Mouse (Mus musculus) spleen, postnatal 10 days (tissue): ENCODE measurements at regions not wholly inside any gene's neighbourhood (a gene's known extent, or its start where the extent isn't known, plus 50 kb on each side); places are given as distances from the start of the nearest gene placed in this dataset.

Experiments
- DNase-seq, 2 experiments: peaks; one replicate each; pipeline ENCODE4 v3.0.0; 2021 to 2022; ENCODE audit warnings: low spot score in 2 of 2

DNA sequence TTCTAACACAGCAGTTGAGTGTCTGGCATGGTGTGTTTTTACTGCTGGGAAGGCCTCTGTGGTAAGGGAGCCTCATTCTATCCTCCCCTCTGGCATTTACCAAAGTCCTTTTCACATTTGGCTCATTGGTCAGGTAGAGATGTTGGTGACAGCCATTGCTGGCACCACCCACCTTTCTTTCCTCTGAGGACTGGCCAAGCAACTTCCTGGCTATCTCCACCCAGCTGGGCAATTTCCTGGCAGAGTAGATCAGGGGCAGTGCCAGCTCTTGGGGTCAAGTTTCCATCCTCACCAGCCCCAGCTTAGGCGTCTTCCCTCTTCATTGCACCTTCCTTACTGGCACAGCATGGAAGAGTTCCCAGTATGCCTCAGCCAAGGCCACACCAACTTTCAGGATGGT, 372.5 kb upstream of the Kif2a start:
- no peak for DNase-seq

- DNase-seq, result no peak
These were observed 367.7 kb upstream of the Kif2a start for GRCm38 (mm10) chr13:107389535-107390150.

DNA sequence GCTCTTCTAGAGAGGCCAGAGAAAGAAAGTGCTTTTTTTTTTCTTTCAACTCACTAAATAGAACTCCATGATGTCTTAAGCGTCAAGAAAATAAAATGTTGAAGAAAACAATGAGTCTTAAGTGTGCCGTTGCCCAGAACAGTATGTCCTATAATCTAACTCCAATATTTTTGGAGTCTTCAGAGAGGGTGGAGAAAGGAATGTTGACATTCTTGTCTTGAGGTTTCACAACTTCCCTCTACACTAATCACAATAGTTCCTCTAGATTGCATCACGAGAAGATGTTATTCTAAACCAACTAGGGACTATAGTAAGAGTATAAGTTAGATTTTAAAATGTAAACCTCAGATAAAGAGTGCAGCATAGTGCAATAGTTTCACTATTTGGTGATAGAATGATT, 367.1 kb upstream of the Kif2a start:
- DNase-seq, result no peak

GRCm38 (mm10) chr13:107378076-107378475, 356.1 kb upstream of the Kif2a start:
- DNase-seq, result no peak

- DNase-seq, result no peak
These were observed 350.7 kb upstream of the Kif2a start for GRCm38 (mm10) chr13:107372666-107373065.

DNA sequence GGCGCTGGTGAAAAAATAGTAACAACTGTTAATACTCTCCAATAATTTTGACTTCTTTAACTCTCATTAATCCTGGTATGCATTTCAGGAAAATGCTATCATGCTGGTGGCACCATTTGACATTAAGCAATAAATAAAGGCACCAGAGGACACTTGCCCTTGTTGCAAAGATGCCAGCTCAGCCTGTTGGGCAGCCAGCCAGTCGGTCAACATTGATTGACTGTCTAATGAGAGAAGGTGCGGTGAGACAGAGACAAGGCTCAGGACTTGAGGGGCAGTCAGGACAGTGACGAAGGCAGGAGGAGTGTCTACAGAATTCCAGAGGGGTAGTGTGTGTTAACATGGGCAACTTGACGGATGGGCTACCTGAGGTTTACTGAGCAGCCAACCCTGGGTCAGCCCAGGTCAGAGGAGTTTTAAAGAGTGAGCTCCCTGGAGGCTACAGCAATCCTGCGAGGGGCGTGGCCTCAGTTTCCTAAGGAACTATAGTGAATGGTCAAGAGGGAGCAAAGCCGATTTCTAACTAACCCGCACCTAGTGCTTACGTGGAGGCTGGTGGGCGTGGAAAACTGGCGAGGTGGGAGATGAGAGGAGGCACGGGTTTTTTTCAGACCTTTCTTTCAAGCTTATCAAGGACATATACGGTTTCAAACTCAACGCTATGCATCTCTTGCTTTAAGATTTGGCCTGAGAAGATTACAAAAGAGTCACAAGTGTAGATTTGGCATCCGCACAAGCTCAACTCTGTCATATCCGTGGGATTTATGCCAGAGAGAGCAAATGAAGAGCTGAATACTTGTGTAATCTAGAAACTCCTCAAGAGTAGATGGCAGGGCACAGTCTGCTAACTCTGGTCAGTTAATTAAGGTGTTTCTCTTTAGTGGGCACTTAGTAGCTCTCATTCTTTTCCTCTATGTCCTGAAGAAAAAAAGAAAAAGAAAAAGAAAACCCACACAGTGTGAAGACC, 350.0 kb upstream of the Kif2a start:
- no peak for DNase-seq

GRCm38 (mm10) chr13:107367639-107368038, 345.7 kb upstream of the Kif2a start:
- no peak for DNase-seq

- DNase-seq, result no peak
These were observed 343.8 kb upstream of the Kif2a start for GRCm38 (mm10) chr13:107365766-107366165.

GRCm38 (mm10) chr13:107365241-107365640, 343.3 kb upstream of the Kif2a start:
- DNase-seq, result no peak

DNA sequence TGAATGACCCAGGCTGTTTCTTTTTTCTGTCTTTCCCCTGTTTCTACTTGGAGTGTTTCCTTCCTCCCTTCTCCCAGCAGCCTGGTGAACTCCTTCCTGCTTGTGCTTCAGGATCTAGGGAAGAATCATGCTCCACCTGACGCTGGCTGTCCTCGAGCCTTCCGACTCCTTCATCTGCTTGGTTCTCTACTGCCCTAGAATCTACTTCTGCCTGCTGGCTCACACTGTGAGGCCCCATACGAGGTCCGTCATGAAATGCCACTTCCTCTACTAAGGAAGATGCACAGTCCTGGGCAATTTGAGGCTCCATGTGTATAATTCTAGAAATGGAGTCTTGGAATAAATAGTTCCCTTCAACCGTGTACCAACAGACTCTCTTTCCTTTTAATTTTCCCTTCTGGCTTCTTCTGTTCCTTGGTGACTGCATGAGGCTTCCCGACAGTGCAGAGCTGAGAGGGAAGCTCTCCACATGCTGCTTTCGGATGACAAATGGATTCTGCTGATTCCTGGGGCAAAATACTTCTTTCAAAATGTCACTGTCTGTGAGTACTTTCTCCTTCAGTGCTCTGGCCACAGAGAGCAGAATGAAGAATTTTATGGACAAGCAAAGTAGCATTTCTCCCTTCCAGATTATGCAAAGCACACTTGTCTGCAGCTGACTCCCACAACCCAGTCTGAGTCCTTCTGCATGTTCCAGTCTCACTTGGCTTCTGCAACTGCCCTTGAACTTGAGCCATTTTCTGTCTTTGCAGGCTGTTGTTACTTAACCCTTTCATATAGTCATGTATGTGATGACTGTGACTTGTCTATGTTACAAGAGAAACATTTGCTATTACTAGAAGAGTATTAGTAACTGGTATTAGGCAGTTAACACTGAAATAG, 341.1 kb upstream of the Kif2a start:
- DNase-seq, result no peak

DNA sequence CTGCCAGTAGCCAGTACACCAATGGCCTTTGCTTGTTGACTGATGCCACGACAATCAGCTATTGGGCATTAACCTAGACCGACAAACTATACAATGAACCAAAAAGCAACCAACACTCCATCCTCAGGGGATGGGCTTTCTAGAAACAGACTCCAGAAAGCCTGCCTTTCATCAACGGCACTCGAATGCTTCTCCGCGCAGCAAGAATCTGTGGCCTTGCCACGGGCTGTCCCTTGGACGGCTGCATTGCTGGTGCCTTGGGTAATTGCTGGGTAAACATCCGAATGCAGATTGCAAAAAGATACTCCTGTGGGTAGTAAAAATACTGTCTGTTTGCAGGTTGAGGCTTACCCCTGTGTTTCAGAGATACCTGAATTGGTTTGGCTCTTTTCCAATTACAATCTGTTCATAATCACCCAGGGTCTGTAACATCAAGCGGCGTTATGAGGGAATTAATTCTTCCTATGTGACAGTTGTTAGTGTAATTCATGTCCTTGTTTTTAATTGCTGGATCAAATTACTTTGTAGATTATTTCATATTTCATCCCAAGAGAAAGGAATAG, 319.0 kb upstream of the Kif2a start:
- DNase-seq, result no peak

- no peak for DNase-seq
These were observed 316.2 kb upstream of the Kif2a start for GRCm38 (mm10) chr13:107338111-107338510.

GRCm38 (mm10) chr13:107337111-107337510, 315.2 kb upstream of the Kif2a start:
- no peak for DNase-seq

DNA sequence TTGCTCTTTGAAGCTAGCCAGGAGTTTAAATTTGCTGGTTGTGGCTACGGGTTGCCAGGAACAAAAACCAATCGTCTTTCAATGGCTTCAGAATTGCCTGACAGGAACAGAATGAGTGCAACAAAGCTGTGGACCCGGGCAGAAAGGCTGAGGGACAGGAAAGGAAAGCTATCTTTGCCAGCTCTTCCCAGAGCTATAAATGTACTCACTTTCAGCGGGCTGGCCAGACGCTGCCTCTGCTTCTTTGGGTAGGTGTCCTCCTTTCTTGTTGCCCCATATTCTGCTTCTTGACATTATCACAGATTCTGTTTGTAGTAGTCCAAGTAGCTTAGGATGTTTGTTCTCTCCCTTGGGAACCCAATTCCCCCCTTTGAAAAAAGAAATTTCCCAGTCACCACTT, 307.4 kb upstream of the Kif2a start:
- no peak for DNase-seq

- peak in 1 of 2 experiments; percentile 33 for DNase-seq
These were observed 304.0 kb upstream of the Kif2a start for GRCm38 (mm10) chr13:107325707-107326495.

DNA sequence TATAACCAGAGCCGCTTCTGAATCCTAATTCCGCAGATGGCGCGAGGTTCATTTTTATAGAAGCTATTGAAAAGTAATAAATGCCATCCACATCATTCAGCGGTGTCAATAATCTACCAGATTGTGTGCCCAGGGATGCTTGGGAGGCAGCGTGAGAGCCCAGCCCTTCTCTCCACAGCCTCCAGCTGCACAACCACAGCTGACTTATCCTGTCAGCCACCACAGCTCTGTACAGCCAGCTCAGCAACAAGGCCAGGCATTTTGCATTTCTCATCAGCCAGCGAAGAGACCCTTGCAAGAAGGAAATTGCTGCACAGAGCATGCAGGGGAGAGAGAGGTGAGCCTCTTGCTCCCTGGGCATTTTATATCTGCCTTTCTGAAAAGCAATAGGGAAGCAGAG, 292.8 kb upstream of the Kif2a start:
- DNase-seq, result no peak

DNA sequence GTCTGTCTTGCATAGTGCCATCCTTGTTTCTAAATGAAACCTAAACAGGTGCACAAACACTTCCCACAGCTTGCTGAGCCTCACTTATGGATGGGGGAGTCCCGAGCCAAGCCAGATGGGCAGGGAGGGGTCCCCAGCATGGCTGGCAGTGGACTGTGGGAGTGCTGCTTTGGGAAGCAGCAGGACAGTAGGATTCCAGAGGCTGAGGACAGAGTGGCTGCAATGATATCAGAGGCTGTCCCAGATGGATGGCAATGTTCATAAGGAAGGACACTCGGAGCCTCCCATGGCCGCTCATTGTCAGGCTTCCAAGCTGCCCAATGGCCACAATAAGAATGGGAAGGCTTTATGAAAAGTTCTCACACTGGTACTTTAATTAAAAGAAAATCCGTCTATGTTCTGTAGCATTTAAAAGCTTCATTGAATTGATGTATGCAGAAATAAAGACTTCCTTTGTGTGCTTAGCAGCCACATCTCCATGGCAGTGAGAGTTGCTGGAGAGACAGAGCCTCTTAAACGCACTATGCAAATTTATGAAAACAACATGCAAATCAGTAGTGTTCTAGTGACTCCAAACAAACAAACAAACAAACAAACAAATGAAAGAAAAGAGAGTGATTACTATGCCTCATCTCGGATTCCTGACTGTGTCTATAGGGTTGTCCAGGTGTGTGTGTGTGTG, 287.2 kb upstream of the Kif2a start:
- DNase-seq, result no peak

DNA sequence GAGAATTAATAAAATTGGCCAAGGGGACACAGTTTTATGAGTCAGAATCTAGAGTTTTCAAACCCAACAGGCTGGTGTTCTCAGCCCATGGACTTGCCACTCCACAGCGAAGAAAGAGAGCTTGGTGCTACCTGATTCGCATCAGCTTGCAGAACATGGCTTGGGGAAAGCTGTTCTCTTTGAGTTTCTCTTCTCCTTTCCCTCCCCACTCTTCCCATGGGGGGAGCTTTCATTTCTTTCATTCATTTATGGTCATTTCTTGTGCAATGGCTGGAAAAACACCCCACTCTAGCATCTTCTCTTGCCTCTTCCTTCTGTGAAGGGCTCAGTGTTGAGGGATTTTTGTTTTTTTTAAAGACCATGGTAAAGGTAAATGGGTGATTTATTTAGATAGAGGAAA, 286.5 kb upstream of the Kif2a start:
- DNase-seq, result no peak

DNA sequence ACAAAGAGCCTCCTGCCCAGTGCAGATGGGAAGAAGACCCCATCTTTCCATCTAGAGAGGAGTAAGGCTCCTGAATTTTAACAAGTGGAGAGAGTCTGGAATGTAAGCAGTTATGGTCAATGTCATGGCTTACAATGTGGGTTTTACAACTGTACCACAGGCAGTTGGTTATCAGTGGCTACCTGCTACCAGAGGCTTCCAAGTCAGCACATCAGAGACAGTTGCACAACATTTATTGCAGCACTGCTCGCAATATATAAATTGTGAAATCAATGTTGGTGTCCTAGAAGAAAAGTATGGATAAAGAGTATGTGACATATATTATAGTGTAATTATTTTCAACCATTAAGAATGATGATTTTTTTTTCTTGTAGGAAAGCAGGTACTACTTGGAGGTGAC, 285.0 kb upstream of the Kif2a start:
- no peak for DNase-seq

DNA sequence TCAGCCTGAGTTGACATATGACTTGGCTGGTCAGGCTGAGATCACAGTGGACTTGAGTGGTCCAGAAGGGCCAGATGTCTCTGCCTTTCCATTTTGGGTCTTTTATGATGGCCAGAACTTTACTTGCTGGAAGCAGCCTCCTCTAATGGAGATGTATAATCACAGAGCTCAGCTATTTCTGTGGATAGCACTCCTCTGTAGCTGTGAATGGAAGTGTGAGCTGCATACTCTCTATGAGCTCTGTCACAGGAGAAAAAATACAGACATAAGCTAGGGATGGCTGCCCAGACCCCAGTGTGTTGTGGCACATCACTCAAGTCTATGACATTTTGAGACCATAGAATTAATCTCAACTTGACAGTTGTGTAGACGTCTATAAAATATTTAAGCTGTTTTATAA, 284.3 kb upstream of the Kif2a start:
- DNase-seq, result no peak
